Mouse (Mus musculus) frontal cortex, postnatal 10 days (tissue): Measurements from ENCODE around the gene Gm28374.
"Not testable (repeated sequence)": the region's sequence is repeated elsewhere in the genome, so short reads cannot be mapped to it uniquely, and the experiment has no call there.

Source experiments
- DNase-seq, 2 experiments: peaks; one replicate each; pipeline ENCODE4 v3.0.0; 2022; ENCODE audit warnings: low spot score in 2 of 2, mixed read lengths in 1 of 2

Gene Gm28374

DNA sequence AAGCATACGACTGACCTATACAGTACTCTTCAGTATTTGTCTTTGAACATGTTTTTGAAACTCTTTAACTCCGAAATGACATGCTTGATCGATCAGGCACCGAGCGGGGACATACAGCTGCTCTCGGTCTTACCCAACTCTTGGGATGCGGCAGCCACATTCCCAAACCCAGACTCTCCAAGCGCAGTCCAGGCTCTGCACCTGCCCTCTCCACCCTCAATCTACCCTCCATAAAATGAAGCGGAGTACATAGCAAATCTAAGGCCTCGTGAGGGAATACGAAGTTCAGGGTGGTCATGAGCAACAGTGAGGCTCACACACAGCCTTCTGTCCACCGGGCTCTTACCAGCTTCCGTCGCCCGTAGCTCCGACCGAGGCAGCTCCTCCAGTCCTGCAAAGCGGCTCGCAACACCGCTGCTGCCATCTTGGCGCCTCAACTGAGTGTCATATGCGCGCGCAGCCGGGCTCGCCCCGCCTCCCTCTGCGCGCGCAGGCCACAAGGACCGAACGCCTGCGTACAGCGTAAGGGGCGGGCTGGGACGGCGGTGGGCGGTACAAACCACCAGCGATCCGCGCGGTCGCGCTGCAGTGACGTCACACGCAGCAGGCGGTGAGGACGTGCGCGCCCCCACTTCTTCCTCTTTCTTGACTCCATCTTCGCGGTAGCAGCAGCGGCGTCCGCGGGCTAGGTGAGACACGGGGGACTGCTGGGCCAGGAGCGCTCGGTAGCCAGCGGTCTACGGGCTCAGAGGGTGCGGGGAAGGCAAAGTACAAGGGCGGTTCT, 24.6 kb downstream of the Gm28374 start, which contains the start of the genes Mrpl49 and Fau:
TSS of gene Mrpl49 (minus strand) at position 473 of the 784 bp plus-strand sequence.
TSS of gene Fau (plus strand) at position 532 of the 784 bp plus-strand sequence.
- peak; percentile 98 to 99 for DNase-seq

DNA sequence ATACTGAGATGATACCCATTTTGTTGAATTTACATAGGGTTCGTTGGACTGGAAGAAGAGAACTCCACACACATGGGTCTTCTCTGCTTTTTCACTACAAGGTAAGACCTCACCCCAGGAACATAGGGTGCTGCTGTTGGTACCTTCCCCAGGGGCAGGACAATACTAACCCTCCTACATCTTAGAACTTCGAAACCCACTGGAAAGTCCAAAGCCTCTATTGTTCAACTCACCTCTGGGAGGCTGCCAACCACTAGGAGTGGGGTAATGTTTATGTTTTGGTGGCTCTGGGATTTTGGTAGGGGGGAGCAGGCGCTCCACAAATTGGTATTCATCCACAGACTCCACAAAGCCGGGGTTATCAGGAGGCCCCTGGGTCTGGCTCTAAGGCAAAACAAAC, 25.4 kb downstream of the Gm28374 start:
- no peak for DNase-seq

DNA sequence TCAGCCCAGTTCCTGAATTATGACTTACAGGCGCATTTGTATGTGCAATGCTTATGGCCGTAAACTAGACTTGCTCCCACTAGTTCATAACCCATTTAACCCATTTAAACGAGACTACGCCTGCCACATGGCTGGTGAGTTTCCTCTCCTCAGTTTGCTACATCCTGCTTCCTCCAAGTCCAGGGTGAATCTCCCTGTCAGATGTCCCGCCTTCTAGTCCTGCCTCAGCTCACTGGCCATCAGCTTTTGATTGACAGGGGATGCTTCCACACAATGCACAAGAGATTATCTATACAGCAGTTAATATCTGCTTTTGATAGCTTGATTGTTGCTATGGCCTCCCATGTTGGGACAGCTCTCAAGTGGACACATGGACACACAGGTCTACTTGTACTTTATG, 27.8 kb downstream of the Gm28374 start:
- DNase-seq = no peak

DNA sequence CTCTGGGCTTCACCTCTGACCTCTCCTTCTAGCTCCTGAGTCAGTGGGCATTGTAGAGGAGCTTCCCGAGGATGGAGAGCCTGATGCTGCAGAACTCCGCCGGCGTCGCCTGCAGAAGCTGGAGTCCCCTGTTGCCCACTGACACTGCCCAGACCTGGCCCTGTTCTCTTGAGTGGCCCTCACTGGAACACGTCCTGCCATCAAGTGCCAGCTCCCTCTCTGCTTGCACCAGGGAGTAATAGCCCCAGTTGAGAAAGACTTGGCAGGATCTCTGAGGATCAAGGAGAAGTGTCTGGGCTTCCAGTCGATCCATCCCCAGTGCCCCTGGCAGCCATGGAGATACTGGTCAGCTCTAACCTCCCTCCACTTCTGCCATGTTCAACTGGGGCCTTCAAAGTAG, 29.5 kb downstream of the Gm28374 start:
- no peak for DNase-seq

DNA sequence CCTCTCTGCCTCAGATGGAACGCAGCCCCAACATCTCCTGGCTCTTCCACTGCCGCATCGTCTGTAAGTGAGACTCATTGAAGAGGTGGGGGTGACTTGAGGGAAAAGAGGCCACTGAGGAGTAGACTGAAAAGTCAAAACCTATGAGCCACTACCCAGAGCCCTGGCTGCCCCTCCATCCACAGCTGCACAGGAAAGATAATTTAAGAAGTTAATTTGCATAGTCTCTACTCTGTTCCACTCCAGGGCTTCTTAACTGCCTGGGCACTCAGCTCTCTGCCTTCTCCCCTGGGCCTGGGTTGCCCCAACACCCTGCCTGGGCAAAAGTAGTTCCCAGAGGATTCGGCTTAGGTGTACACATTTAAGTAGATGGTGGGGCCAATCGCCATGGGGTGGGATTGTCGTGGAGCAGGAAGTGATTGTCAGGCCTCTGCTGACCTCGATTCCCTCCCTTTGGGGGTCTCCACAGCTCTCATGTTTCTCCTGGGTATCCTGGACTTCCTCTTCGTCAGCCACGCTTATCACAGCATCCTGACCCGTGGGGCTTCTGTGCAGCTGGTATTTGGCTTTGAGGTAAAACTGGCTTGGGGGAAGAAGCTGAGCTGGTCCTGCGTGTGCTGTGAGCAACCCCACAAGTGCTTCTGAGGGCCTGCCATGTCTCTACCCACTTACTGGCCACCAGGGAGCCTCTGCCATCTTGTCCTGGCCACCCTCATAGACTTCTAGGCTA, 33.2 kb downstream of the Gm28374 start:
- DNase-seq = no peak

DNA sequence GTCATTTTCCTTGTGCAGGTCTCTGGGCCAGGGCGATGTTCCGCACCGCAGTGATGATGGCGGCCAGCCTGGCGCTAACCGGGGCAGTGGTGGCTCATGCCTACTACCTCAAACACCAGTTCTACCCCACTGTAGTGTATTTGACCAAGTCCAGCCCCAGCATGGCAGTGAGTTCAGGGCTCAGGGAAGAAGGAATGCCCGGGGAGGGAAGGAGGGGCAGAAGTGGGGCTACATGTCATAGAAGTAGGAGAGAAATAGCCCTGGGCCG, 34.2 kb downstream of the Gm28374 start:
- DNase-seq = peak in 1 of 2 experiments; percentile 20

DNA sequence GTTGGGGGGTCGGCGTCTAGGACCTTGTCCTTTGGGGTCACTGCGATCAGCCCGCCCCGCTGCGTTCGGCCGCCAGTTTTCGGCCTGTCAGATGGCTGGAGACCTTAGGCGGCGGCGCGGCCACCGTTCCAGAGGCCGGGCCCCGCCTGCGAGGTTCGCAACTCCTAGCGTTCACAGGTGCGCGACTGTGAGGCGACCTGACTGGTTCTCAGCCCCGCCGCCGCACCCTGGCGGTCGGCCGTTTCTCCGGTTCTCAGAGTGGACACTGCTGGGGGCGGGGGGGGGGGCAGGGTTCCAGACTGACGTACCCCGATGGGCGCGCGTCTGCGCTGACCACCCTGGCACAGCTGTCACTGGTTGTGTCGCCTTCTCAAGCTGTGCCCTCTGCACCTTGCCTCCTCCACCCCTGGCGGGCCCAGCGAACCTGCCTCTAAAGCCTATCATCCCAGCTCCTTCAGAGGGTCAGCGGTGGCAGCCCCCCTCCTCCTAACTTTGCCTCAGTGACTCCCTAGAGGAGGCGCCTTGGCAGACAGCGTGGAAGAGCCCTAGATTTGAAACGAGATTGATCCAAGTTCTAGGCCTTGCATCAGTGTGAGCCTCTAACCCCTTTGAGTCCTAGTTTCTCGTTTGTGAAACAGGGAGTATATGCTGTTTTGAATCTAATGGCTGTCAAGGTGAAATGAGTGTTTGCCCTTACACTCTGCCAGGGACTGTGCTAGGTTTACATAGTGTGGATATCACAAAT, 34.7 kb downstream of the Gm28374 start:
- peak; percentile 36 for DNase-seq

DNA sequence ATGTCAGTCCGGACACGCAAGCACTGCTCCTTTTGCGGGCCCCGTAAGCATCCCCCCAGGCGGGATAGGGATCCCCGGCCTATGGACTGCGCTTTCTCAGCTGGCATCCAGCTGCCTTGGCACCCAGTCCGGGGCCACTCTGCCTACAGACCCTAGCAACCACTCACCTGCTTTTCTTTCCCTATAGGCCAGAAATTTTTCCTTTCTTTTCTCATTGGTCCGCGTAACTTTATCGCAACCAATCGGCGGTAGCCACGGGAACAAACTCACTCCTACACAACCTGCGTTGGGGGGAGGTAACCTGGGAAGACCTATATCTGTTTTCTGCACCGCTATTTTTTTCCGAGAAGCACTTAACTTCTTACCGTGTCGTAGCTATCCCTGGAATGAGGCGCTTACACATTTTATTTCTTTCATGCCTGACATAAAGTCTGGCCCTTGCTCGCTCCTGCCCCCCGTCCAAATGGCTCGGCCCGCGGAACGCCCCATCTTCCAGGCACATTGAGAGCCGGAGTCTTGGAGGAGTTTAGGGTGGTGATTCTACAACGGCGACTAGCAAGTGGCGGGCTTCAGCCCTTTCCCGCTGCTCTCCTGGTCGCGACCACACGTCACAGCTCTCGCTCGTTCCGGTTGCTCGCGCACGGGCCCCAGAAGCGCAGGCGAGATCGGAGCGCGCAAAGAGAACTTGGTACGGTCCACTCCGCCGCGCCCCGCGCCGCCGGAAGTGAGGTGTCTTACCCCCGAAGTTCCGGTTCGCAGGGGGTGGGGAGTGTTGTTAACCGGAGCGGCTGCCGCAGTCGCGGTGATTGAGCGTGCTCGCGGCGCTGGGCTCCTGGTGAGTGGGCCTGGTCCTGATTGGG, 35.5 kb downstream of the Gm28374 start, which contains the start of gene Syvn1:
TSS of gene Syvn1 (plus strand) at position 283 of the 860 bp plus-strand sequence.
- DNase-seq = peak; percentile 89

DNA sequence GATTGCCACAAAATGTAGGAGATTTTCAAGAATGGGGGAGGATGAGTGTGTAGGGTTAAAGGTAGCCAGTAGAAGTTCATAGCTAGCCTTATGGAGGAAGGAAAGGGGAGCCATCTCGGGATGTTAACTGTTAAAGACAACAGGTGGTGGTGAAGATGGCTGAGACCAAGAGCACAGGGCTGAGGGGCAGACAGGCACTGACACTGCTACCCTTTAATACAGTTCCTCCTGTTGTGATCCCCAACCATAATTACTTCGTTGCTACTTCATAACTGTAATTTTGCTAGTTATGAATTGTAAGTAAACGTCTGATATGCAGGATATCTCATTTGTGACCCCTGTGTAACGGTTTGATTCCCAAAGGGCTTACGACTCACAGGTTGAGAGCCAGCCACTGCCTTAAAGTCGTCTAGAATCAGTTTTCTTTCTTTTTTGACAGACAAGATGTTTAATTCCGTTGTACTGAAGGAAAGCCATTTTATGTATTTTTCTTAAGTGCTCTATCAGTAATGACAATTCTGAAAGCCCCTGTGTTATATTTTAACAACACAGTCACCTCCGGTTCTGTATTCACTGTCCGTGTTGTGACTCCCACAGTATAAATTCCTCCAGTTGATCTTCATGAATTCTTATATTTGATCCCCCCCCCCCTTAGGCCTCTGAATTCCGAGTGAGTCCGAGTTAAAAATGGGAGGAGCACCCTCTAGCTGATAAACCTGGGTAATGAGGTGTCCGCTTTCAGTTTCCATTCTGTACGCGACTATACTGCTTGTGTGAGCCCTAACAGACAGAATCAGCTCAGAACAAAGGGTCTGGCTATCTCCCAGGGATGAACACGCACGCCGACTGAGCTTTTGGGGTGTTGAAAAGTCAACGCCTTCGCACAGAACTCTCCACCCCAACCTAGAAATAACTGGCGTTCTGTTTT, 36.4 kb downstream of the Gm28374 start:
- no peak for DNase-seq

DNA sequence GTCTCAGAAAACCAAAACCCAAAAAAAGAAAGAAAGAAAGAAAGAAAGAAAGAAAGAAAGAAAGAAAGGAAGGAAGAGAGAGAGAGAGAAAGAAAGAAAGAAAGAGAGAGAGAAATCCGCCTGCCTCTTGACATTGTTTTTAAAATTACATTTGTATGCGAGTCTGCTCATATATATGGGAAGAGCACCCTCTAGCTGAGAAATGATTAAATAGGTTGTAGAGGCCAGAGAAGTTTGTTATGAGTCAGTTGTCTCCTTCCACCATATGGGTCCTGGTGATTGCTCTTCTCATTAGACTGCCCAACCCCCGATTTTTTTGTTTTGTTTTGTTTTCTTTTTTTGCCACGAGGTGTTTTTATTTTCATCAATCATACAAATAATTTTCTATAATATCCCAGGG, 38.0 kb downstream of the Gm28374 start:
- DNase-seq = not testable (repeated sequence)

DNA sequence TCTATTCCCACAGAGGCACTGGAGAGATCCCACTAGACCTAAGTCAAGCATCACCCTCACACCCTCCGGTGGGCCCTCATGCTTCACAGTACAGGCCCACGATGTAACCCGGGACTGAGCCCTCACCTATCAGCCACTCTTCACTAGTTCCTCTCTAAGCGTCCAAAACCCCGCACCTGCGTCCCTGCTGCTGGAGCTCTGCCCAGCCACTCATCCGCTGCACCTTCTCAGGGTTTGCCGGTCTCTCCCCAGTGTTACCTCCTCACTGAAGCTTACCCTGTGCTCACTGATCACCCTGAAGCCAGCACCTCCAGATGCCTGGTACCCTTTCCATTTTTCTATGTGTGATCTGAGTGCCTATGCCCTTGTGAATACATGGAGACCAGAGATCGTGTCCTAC, 39.8 kb downstream of the Gm28374 start:
- DNase-seq = no peak

DNA sequence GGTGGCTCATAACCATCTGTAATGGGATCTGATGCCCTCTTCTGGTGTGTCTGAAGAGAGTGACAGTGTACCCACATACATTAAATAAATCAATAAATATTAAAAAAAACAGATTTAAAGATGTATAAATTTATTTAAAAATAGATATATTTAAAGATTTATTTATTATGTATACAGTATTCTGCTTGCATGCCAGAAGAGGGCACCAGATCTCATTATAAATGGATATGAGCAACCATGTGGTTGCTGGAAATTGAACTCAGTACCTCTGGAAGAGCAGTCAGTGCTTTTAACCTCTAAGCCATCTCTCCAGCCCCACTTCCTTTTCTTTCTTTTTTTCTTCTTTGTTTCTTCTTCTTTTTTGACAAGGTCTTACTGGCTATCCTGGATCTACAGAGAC, 42.1 kb downstream of the Gm28374 start:
- no peak for DNase-seq

DNA sequence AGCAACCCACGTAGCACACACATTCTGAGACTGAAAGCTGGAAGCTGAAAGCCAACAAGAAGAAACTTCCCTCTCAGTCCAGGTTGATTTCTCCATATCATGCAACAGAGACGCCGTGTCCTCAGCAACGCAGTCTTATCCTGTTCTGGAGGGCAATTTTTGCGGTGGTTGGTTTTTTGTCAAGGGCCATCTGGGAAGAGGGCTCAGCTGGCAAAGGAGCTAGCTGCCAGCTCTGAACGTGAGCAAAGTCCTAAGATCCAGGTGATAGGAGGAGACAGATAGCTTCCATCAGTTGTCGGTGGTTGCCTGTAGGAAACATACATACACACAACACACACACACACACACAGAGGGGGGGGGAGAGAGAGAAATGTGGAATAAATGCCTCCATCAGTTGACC, 43.7 kb downstream of the Gm28374 start:
- no peak for DNase-seq

DNA sequence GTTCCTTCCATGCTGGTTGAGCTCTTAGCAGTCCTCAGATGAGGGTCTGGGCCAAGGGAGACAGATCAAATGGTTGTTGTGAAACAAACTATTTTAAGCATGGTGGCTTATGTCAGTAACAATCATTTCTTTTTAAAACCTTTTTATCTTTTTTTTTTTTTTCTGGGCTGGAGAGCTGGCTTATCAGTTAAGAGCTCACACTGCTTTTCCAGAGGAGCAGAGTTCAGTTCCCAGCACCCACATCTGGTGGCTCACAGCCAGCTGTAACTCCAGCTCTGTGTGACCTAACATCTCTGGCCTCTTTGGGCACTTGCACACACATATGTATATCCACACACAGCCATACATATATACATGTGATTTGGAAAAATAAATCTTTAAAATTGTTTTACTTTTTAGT, 44.4 kb downstream of the Gm28374 start:
- DNase-seq = no peak

DNA sequence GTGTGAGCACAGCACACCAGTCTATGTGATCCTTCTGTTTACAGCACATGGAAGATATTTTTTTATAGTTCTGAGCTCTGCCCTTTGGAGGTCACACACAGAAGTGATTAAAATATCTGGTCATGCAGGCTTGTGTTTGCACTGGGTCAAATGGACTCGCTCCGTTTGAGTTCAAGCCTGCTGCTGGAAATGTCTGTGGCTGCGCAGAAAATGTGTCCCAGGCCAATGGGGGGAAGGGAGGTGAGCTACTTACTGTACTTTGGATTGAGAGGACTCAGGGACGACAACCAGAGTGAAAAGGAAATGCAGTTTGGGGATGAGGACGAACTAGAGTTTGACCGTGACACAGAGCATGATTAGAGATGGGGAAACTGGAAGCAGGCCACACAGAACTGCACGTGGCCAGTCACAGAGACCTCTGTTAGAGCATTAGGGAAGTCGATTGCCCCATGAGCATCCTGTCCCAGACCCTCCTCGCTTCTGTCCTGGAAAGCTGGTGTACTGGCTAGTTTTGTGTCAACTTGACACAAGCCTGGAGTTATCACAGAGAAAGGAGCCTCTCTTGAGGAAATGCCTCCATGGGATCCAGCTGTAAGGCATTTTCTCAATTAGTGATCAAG, 46.0 kb downstream of the Gm28374 start:
- no peak for DNase-seq

DNA sequence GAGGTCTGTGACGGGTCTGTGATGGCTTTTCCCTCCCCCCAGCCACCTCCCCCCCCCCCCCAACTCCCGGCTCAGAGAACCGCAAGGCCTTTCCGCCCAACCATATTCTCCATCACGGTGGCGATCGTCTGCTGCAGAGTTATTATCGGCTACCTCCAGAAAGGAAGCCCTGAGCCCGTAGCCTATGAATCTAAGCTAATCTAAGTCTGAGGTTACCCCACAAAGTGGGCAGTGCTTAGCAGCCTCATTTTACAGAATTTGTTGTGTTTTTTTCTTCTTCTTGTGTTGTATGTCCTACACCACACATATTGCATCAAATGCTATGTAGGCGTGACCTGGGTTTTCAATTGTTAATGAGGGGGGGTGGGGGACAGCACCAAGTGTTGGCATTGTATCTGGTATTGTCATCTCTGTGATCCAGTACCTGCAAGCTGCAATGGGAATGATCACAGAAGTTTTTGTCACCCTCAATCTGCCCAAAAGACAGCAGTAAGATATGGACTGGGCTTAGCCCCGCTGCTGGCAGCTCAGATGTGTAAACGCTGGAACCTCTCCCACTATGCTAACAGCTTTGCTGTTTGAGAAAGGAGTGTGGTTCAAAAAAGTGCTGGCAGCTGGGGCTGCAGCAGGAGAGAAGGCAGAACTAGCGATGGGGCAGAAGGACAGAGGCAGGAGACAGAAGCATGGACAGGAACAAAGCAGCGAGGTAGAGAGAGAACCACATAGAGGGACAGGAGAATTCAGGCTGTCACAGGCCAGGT, 51.4 kb downstream of the Gm28374 start:
- DNase-seq = no peak

DNA sequence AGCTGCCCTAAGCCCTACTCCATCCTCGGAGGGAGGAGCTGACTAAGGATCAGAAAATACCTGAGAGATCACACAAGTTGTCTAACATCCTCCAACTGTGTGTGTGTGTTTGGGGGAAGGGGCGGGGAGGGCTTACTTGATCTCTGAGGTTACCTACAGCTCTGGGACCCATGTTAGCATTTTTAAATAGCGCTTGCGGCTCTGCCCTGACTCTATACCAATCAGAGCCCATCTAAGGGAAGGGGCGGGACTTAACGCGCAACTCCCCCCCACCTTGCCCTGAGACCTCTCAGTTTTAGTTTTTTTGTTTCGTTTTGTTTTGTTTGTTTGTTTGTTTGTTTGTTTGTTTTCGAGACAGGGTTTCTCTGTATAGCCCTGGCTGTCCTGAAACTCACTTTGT, 52.6 kb downstream of the Gm28374 start:
- no peak for DNase-seq

DNA sequence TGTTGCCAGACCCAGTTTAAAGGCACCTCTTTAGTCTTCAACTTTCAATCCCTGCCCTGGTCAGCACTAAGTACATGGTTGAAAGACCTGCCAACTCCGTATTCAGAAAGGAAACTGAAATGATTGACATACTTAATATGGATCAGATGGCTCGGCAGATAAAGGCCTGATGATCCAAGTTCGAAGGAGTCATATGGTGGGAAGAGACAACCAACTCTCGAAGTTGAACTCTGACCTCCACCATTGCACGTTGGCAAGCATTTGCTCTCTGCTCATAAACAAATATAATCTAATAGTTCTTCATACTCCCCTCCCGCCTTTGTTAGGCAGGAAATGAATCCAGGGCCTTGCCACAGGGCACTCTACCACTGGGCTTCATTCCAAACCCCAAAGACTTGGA, 53.1 kb downstream of the Gm28374 start:
- DNase-seq = no peak
